Mouse (Mus musculus): ENCODE measurements around the gene Irf2. TPM values are rescaled to one million over a fixed set of nuclear protein-coding genes. Genes with fewer than 3 reads are reported as not detected.

Gene Irf2
- polyA plus RNA-seq, 1 experiment from 2014 or later = 10.6 TPM

GRCm38 (mm10) chr8:46735505-46735904 lies 4.0 kb upstream of the Irf2 start:
- H3K9me3 ChIP-seq (replicated peaks; ENCODE audit: control insufficient read depth, low read length) = peaks cover 4% of the 10 kb centered on the region
- ATAC-seq (ENCODE audit: low read depth) = no peak
- peaks cover 21% of the 10 kb centered on the region for H3K4me1 ChIP-seq (ENCODE audit: control insufficient read depth, low read depth, low read length)
- no peak overlapping the region for H3K4me3 ChIP-seq (ENCODE audit: low read depth, low read length)
- H3K36me3 ChIP-seq (ENCODE audit: control insufficient read depth, insufficient read depth) = no peaks in the 10 kb centered on the region
- H3K9ac ChIP-seq (ENCODE audit: low read depth, low read length) = no peak overlapping the region
- H3K4me2 ChIP-seq (ENCODE audit: low read depth, low read length) = no peak overlapping the region
- no peak overlapping the region for H3K27ac ChIP-seq (ENCODE audit: low read length)
- H3K27me3 ChIP-seq (ENCODE audit: control insufficient read depth, insufficient read depth, low read depth, low read length) = no peaks in the 10 kb centered on the region
- 69% methylated on average over 11 of the region's 11 CpGs for WGBS (ENCODE audit: insufficient replicate concordance)

DNA sequence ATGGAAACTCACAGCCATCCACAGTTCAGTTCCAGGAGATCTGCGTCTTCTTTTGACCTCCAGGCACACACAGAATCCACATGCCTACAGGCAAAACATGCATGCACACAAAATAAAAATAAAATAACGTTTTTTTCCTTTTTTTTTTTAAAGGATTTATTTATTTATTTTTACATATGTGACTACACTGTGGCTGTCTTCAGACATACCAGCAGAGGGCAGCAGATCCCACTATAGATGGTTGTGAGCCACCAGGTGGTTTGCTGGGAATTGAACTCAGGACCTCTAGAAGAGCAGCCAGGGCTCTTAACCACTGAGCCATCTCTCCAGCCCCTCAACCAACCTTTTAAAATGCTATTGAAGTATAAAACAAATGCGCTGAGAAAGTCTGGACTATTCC lies 3.3 kb upstream of the Irf2 start:
- WGBS (ENCODE audit: insufficient replicate concordance) = 76% methylated on average over 3 of the region's 3 CpGs
- H3K4me1 ChIP-seq (ENCODE audit: control insufficient read depth, low read depth, low read length) = peaks cover 21% of the 10 kb centered on the region
- ATAC-seq (ENCODE audit: low read depth) = no peak

DNA sequence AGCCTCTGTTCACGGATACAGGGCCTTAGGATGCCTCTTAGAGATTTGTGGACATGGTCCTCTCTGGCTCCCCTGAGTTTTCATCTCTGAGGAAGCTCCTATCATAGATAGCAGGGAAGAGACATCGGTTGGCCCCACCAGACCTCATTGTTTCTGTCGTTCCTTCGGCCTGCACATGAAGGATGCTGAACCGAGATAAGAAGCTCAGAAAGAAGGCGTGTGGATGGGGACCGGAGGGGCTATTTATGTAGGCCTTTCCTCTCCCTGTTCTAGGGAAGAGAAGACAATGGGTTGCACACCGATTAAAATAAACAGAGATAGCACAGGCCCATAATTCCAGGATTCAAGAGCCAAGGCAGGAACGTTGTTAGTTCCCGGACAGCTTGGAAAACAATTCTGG lies 2.1 kb upstream of the Irf2 start:
- no peak overlapping the region for H3K9ac ChIP-seq (ENCODE audit: low read depth, low read length)
- ATAC-seq (ENCODE audit: low read depth) = no peak
- no peaks in the 10 kb centered on the region for H3K36me3 ChIP-seq (ENCODE audit: control insufficient read depth, insufficient read depth)
- no peak overlapping the region for H3K4me3 ChIP-seq (ENCODE audit: low read depth, low read length)
- peak overlapping the region; percentile 88; the same call in 1 of the 2 replicates for H3K4me2 ChIP-seq (ENCODE audit: low read depth, low read length)
- peaks cover 28% of the 10 kb centered on the region for H3K4me1 ChIP-seq (ENCODE audit: control insufficient read depth, low read depth, low read length)
- H3K27me3 ChIP-seq (ENCODE audit: control insufficient read depth, insufficient read depth, low read depth, low read length) = no peaks in the 10 kb centered on the region
- H3K9me3 ChIP-seq (replicated peaks; ENCODE audit: control insufficient read depth, low read length) = peaks cover 4% of the 10 kb centered on the region
- WGBS (ENCODE audit: insufficient replicate concordance) = 24% methylated on average over 10 of the region's 10 CpGs
- H3K27ac ChIP-seq (ENCODE audit: low read length) = no peak overlapping the region; the same call in 1 of the 2 replicates

More for the DNA sequence above, 3.3 kb upstream of the Irf2 start:
- H3K9ac ChIP-seq (ENCODE audit: low read depth, low read length) = no peak overlapping the region
- peaks cover 4% of the 10 kb centered on the region for H3K9me3 ChIP-seq (replicated peaks; ENCODE audit: control insufficient read depth, low read length)
- H3K4me3 ChIP-seq (ENCODE audit: low read depth, low read length) = no peak overlapping the region
- no peak overlapping the region for H3K27ac ChIP-seq (ENCODE audit: low read length)
- H3K36me3 ChIP-seq (ENCODE audit: control insufficient read depth, insufficient read depth) = no peaks in the 10 kb centered on the region
- H3K27me3 ChIP-seq (ENCODE audit: control insufficient read depth, insufficient read depth, low read depth, low read length) = no peaks in the 10 kb centered on the region
- no peak overlapping the region for H3K4me2 ChIP-seq (ENCODE audit: low read depth, low read length)

- WGBS (ENCODE audit: insufficient replicate concordance) = 25% methylated on average over 3 of the region's 3 CpGs
- Histone ChIP-seq H3K4me3 (ENCODE audit: low read depth, low read length) (peak overlapping the region; percentile 96), H3K27me3 (ENCODE audit: control insufficient read depth, insufficient read depth, low read depth, low read length) (no peaks in the 10 kb centered on the region), H3K4me2 (ENCODE audit: low read depth, low read length) (peak overlapping the region; percentile 88; the same call in 1 of the 2 replicates), H3K27ac (ENCODE audit: low read length) (peak overlapping the region; percentile 93), H3K36me3 (ENCODE audit: control insufficient read depth, insufficient read depth) (no peaks in the 10 kb centered on the region), H3K9ac (ENCODE audit: low read depth, low read length) (peak overlapping the region; percentile 95; the same call in 1 of the 2 replicates), H3K4me1 (ENCODE audit: control insufficient read depth, low read depth, low read length) (peaks cover 28% of the 10 kb centered on the region), H3K9me3 (replicated peaks; ENCODE audit: control insufficient read depth, low read length) (peaks cover 4% of the 10 kb centered on the region)
- no peak for ATAC-seq (ENCODE audit: low read depth)
Measured at GRCm38 (mm10) chr8:46737907-46738306, 1.6 kb upstream of the Irf2 start.

GRCm38 (mm10) chr8:46738601-46739000 lies 931 bp upstream of the Irf2 start:
- ATAC-seq (ENCODE audit: low read depth) = no peak
- no peaks in the 10 kb centered on the region for H3K36me3 ChIP-seq (ENCODE audit: control insufficient read depth, insufficient read depth)
- H3K4me3 ChIP-seq (ENCODE audit: low read depth, low read length) = peak overlapping the region; percentile 96
- WGBS (ENCODE audit: insufficient replicate concordance) = 19% methylated on average over 5 of the region's 5 CpGs
- H3K4me2 ChIP-seq (ENCODE audit: low read depth, low read length) = peak overlapping the region; percentile 88
- no peaks in the 10 kb centered on the region for H3K27me3 ChIP-seq (ENCODE audit: control insufficient read depth, insufficient read depth, low read depth, low read length)
- H3K4me1 ChIP-seq (ENCODE audit: control insufficient read depth, low read depth, low read length) = peaks cover 30% of the 10 kb centered on the region
- peak overlapping the region; percentile 95 for H3K9ac ChIP-seq (ENCODE audit: low read depth, low read length)
- peaks cover 4% of the 10 kb centered on the region for H3K9me3 ChIP-seq (replicated peaks; ENCODE audit: control insufficient read depth, low read length)
- H3K27ac ChIP-seq (ENCODE audit: low read length) = peak overlapping the region; percentile 93

GRCm38 (mm10) chr8:46739956-46740512 lies 502 bp downstream of the Irf2 start:
- 0 out of 2 replicates have a peak, but pooled peaks have one; percentile 5 for ATAC-seq (ENCODE audit: low read depth)
- WGBS (ENCODE audit: insufficient replicate concordance) = under 1% methylated on average over 22 of the region's 22 CpGs
- H3K9me3 ChIP-seq (replicated peaks; ENCODE audit: control insufficient read depth, low read length) = peaks cover 4% of the 10 kb centered on the region

DNA sequence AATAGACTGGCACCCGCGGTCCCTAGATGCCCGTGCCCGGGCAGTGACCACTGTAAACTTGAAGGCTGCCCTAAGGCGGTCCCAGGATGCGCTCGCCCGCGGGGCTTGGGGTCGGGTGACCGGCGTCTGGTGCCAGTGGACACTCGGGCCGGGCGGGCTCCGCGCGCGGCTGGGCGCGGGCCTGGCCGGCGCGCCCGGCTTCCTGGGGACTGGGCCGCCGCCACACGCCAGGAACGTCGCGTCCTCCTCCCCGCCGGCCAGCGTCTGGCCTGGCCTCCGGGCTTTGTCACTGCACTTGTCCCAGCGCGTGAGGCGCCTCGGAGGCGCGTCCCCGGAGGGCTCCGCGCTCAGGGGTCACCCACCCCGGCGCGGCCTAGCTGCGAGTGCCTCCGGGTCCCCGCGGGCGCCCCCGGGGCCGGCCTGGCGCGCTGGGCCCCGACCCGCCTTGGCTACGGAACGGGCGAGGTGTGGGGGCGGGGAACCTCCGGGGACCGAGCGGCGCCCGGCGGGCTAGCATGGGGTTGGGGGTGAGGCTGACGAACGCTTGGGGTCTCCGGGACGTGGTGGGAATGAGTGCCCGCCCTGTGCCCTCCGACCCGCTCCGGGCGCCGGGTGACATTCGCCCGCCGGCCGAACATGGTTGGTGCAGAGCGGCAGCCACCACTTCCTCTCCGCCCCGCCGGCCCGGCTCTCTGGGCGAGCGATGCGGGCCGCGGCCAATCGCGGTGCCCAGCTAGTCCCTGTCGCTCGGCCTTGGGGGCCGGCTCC lies 1.2 kb downstream of the Irf2 start:
- Histone ChIP-seq H3K4me3 (ENCODE audit: low read depth, low read length) (peak overlapping the region; percentile 96), H3K4me2 (ENCODE audit: low read depth, low read length) (peak overlapping the region; percentile 88), H3K9me3 (replicated peaks; ENCODE audit: control insufficient read depth, low read length) (peaks cover 4% of the 10 kb centered on the region), H3K9ac (ENCODE audit: low read depth, low read length) (peak overlapping the region; percentile 95), H3K27ac (ENCODE audit: low read length) (peak overlapping the region; percentile 93), H3K36me3 (ENCODE audit: control insufficient read depth, insufficient read depth) (no peaks in the 10 kb centered on the region), H3K27me3 (ENCODE audit: control insufficient read depth, insufficient read depth, low read depth, low read length) (no peaks in the 10 kb centered on the region), H3K4me1 (ENCODE audit: control insufficient read depth, low read depth, low read length) (peaks cover 31% of the 10 kb centered on the region)
- WGBS (ENCODE audit: insufficient replicate concordance) = 0% methylated on average over 85 of the region's 97 CpGs
- peak; percentile 64 for ATAC-seq (ENCODE audit: low read depth)

More at GRCm38 (mm10) chr8:46739956-46740512, 502 bp downstream of the Irf2 start:
- Histone ChIP-seq H3K9ac (ENCODE audit: low read depth, low read length) (peak overlapping the region; percentile 95), H3K4me3 (ENCODE audit: low read depth, low read length) (peak overlapping the region; percentile 96), H3K4me2 (ENCODE audit: low read depth, low read length) (peak overlapping the region; percentile 88), H3K4me1 (ENCODE audit: control insufficient read depth, low read depth, low read length) (peaks cover 31% of the 10 kb centered on the region), H3K36me3 (ENCODE audit: control insufficient read depth, insufficient read depth) (no peaks in the 10 kb centered on the region), H3K27ac (ENCODE audit: low read length) (peak overlapping the region; percentile 93), H3K27me3 (ENCODE audit: control insufficient read depth, insufficient read depth, low read depth, low read length) (no peaks in the 10 kb centered on the region)

- no peak for ATAC-seq (ENCODE audit: low read depth)
- under 1% methylated on average over 28 of the region's 28 CpGs for WGBS (ENCODE audit: insufficient replicate concordance)
- peak overlapping the region; percentile 88 for H3K4me2 ChIP-seq (ENCODE audit: low read depth, low read length)
Measured at GRCm38 (mm10) chr8:46741281-46741791, 1.8 kb downstream of the Irf2 start.

More at GRCm38 (mm10) chr8:46741281-46741791, 1.8 kb downstream of the Irf2 start:
- Histone ChIP-seq H3K27ac (ENCODE audit: low read length) (peak overlapping the region; percentile 93), H3K4me3 (ENCODE audit: low read depth, low read length) (peak overlapping the region; percentile 96), H3K4me1 (ENCODE audit: control insufficient read depth, low read depth, low read length) (peaks cover 31% of the 10 kb centered on the region), H3K9me3 (replicated peaks; ENCODE audit: control insufficient read depth, low read length) (peaks cover 3% of the 10 kb centered on the region), H3K36me3 (ENCODE audit: control insufficient read depth, insufficient read depth) (no peaks in the 10 kb centered on the region), H3K27me3 (ENCODE audit: control insufficient read depth, insufficient read depth, low read depth, low read length) (no peaks in the 10 kb centered on the region), H3K9ac (ENCODE audit: low read depth, low read length) (peak overlapping the region; percentile 95)
